Mouse (Mus musculus) midbrain, postnatal 0 days (tissue): ENCODE results near the gene Gm815. TPM values are rescaled to one million over a fixed set of nuclear protein-coding genes. Genes with fewer than 3 reads are reported as not detected.
A peak's percentile ranks its signal among the peaks of the same experiment; 100 is the strongest.

Experiments
- ATAC-seq: fragments of 200-750 bp; cut with Nextera tagmentation; 2 replicates; pipeline ENCODE4 v1.8.0; 2017; ENCODE audit warnings: moderate number of reproducible peaks, mild to moderate bottlenecking, moderate TSS enrichment, moderate library complexity; ENCODE audit not compliant: low FRiP score
- DNase-seq: peaks from one replicate; pipeline ENCODE4 v3.0.0-alpha.2; 2015; ENCODE audit warnings: low spot score
- H3K27ac ChIP-seq: fragments of 300-500 bp; sonication (generic); 2 replicates; pipeline ENCODE4 v1.5.1; 2014; ENCODE audit warnings: low read depth, mild to moderate bottlenecking, low read length, mixed read lengths
- H3K27me3 ChIP-seq: fragments of 300-500 bp; sonication (generic); 2 replicates; pipeline ENCODE4 v1.6.1; 2014; ENCODE audit warnings: low read length, control low read depth, mixed read lengths; ENCODE audit not compliant: insufficient read depth
- H3K36me3 ChIP-seq: fragments of 300-500 bp; sonication (generic); 2 replicates; pipeline ENCODE4 v1.6.1; 2014; ENCODE audit warnings: low read length, control low read depth, mixed read lengths; ENCODE audit not compliant: insufficient read depth
- H3K4me1 ChIP-seq: fragments of 300-500 bp; sonication (generic); 2 replicates; pipeline ENCODE4 v1.6.1; 2014; ENCODE audit warnings: mild to moderate bottlenecking, control low read depth, antibody characterized with exemption, low read length, mixed read lengths; ENCODE audit not compliant: insufficient read depth
- H3K4me2 ChIP-seq: fragments of 300-500 bp; sonication (generic); 2 replicates; pipeline ENCODE4 v1.6.1; 2014; ENCODE audit warnings: low read depth, mild to moderate bottlenecking, low read length, mixed read lengths; ENCODE audit not compliant: poor library complexity, severe bottlenecking
- H3K4me3 ChIP-seq: fragments of 300-500 bp; sonication (generic); 2 replicates; pipeline ENCODE4 v1.5.1; 2014; ENCODE audit warnings: low read depth, mild to moderate bottlenecking, low read length, moderate library complexity
- H3K9ac ChIP-seq: fragments of 300-500 bp; sonication (generic); replicated peaks from 2 replicates; pipeline ENCODE4 v1.6.1; 2014; ENCODE audit warnings: mild to moderate bottlenecking, low read length, moderate library complexity, mixed read lengths; ENCODE audit not compliant: poor library complexity, severe bottlenecking
- H3K9me3 ChIP-seq: fragments of 300-500 bp; sonication (generic); 2 replicates; pipeline ENCODE4 v1.6.1; 2016; ENCODE audit warnings: low read length, control low read depth
- CTCF ChIP-seq: IDR thresholded peaks from 2 replicates; pipeline ENCODE4 v1.5.1; 2016; ENCODE audit warnings: antibody characterized with exemption, mild to moderate bottlenecking
- WGBS: fragments of 180-500 bp; shearing (Covaris S2); extraction: QIAGEN DNeasy Blood & Tissue Kit; methylation state at CpG from one replicate; pipeline ENCODE4 v1.1.7; 2014; 5-methylcytosine and 5-hydroxymethylcytosine counted together
- polyA plus RNA-seq: library from polyadenylated mRNA; unstranded; fragments of >200 nt; fragmentation: Nextera tagmentation; extraction: Ambion mirVana; gene quantifications from 2 replicates; pipeline ENCODE4 v1.2.1, GENCODE M21; 2015
- total RNA-seq: library from RNA; depleted of rRNA; stranded (reverse); fragments of >200 nt; gene quantifications from 2 replicates; pipeline ENCODE4 v1.2.3, GENCODE M21; 2014

Gene Gm815
- total and polyA plus RNA-seq, 2 experiments from 2014 or later = not detected

DNA sequence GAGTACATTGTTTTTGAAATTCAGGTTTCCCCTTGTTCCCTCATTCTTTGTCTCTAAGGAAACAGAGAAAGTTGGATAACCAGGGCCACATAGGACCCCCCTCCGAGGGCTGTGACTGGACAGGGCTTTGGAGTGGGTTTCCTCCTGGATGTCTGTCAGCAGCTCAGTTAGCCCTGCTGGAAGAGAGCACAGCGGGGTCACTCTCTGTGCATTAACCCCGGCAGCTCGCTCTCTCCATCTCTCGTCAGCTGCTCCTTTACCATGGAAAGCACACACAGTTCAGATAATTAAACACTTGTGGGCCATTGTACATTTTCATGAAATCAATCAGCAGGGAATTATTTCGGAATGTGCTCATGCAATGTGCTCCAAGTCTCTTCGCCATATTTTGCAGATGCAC is 15.4 kb upstream of the Gm815 start:
- Histone ChIP-seq H3K27ac (no peak overlapping the region), H3K4me3 (no peak overlapping the region), H3K4me2 (no peak overlapping the region), H3K4me1 (peaks cover 5% of the 10 kb centered on the region; the same call in 1 of the 2 replicates), H3K9ac (no peak overlapping the region), H3K36me3 (no peaks in the 10 kb centered on the region), H3K9me3 (no peaks in the 10 kb centered on the region), H3K27me3 (no peaks in the 10 kb centered on the region)
- no peak for DNase-seq
- WGBS = 35% methylated on average over 7 of the region's 7 CpGs
- ATAC-seq = no peak
- TF ChIP-seq CTCF = no peak

- H3K4me2 ChIP-seq = no peak overlapping the region
- no peaks in the 10 kb centered on the region for H3K9me3 ChIP-seq
- TF ChIP-seq CTCF = no peak
- no peak overlapping the region for H3K27ac ChIP-seq
- 0 out of 2 replicates have a peak, but pooled peaks cover 5% of the 10 kb centered on the region for H3K4me1 ChIP-seq
- WGBS = 50% methylated on average over 3 of the region's 3 CpGs
- H3K9ac ChIP-seq = no peak overlapping the region
- no peak for DNase-seq
- no peaks in the 10 kb centered on the region for H3K36me3 ChIP-seq
- H3K4me3 ChIP-seq = no peak overlapping the region
- no peak for ATAC-seq
- no peaks in the 10 kb centered on the region for H3K27me3 ChIP-seq
Observed at GRCm38 (mm10) chr19:26871096-26871495, 14.6 kb upstream of the Gm815 start.

- no peak for TF ChIP-seq CTCF
- Histone ChIP-seq H3K9me3 (no peaks in the 10 kb centered on the region), H3K4me1 (0 out of 2 replicates have a peak, but pooled peaks cover 5% of the 10 kb centered on the region), H3K4me3 (no peak overlapping the region), H3K27ac (no peak overlapping the region), H3K4me2 (no peak overlapping the region), H3K36me3 (no peaks in the 10 kb centered on the region), H3K27me3 (no peaks in the 10 kb centered on the region), H3K9ac (no peak overlapping the region)
- peak; percentile 56 for DNase-seq
- ATAC-seq = no peak
- WGBS = 36% methylated on average over 6 of the region's 6 CpGs
Observed at GRCm38 (mm10) chr19:26872886-26873285, 12.8 kb upstream of the Gm815 start.

DNA sequence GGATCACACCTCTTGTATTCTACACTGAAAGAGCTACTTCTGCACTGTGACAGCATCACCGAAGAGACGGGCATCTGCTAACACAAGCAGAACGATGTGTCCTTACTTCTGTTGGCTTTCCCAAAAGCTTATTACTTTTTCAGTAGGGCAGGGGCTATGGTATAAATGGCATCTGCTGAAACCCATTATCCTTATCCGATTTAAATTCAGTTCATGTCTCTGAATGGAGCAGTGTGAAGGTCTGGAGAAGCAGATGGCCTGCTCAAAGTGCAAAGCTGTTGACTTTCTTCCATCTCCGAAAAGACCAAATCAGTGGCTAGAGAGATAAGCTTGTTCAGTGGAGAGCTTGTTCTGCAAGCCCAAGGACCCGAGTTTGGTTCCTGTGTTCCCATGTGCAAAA is 10.1 kb upstream of the Gm815 start:
- 81% methylated on average over 6 of the region's 6 CpGs for WGBS
- no peak for ATAC-seq

DNA sequence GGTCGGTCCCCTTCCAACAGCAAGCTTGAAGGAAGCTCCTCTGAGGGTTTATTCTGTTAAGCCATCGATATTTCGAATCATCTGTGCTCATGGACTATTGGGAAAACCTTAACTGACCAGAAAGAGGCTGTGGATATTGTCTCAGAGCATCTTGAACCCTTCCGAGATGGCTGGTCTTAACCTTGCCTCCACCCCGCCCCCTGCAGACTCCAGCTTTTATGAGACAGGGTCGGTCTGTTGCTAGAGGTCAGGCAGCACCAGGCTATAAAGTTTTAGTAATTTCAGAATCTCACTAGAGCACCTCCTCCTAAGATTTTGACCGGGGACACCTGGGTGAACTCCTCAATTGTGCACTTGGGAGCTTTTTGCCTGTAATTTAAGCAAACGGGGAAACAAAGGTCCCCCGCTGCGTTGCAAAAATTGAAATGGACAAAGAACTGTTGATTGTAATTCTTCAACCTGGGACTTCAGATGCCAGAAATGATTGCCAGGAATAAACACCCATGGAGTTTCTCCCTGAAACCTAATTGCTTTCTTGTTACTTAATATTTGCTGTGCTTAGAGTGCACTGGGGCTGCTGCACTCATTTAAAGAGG is 8.4 kb upstream of the Gm815 start:
- Histone ChIP-seq H3K27ac (no peak overlapping the region), H3K36me3 (no peaks in the 10 kb centered on the region), H3K9me3 (no peaks in the 10 kb centered on the region), H3K4me1 (no peaks in the 10 kb centered on the region), H3K9ac (no peak overlapping the region), H3K27me3 (no peaks in the 10 kb centered on the region), H3K4me2 (no peak overlapping the region), H3K4me3 (no peak overlapping the region)
- 19% methylated on average over 10 of the region's 10 CpGs for WGBS
- ATAC-seq = no peak
- TF ChIP-seq CTCF = no peak
- DNase-seq = no peak

More for the DNA sequence above, 10.1 kb upstream of the Gm815 start:
- Histone ChIP-seq H3K4me1 (no peaks in the 10 kb centered on the region), H3K27ac (no peak overlapping the region), H3K27me3 (no peaks in the 10 kb centered on the region), H3K9me3 (no peaks in the 10 kb centered on the region), H3K9ac (no peak overlapping the region), H3K36me3 (no peaks in the 10 kb centered on the region), H3K4me2 (no peak overlapping the region), H3K4me3 (no peak overlapping the region)
- TF ChIP-seq CTCF = no peak
- DNase-seq = no peak

GRCm38 (mm10) chr19:26879856-26880255 is 5.8 kb upstream of the Gm815 start:
- no peaks in the 10 kb centered on the region for H3K4me1 ChIP-seq
- WGBS = 85% methylated on average over 4 of the region's 4 CpGs
- H3K9ac ChIP-seq = no peak overlapping the region
- H3K4me3 ChIP-seq = no peak overlapping the region
- ATAC-seq (no peak), DNase-seq (no peak)
- TF ChIP-seq CTCF = no peak
- no peaks in the 10 kb centered on the region for H3K36me3 ChIP-seq
- no peak overlapping the region for H3K27ac ChIP-seq
- no peaks in the 10 kb centered on the region for H3K27me3 ChIP-seq
- no peak overlapping the region for H3K4me2 ChIP-seq
- H3K9me3 ChIP-seq = no peaks in the 10 kb centered on the region
